Mouse (Mus musculus): Measurements from ENCODE around the gene Rmnd5a. TPM values are rescaled to one million over a fixed set of nuclear protein-coding genes. Genes with fewer than 3 reads are reported as not detected.
"Not testable (repeated sequence)": the region's sequence is repeated elsewhere in the genome, so short reads cannot be mapped to it uniquely, and the experiment has no call there.

Rmnd5a gene
- 17.0 and 26.4 TPM in 2 replicates for polyA plus RNA-seq (2012; rRNA removed)

DNA sequence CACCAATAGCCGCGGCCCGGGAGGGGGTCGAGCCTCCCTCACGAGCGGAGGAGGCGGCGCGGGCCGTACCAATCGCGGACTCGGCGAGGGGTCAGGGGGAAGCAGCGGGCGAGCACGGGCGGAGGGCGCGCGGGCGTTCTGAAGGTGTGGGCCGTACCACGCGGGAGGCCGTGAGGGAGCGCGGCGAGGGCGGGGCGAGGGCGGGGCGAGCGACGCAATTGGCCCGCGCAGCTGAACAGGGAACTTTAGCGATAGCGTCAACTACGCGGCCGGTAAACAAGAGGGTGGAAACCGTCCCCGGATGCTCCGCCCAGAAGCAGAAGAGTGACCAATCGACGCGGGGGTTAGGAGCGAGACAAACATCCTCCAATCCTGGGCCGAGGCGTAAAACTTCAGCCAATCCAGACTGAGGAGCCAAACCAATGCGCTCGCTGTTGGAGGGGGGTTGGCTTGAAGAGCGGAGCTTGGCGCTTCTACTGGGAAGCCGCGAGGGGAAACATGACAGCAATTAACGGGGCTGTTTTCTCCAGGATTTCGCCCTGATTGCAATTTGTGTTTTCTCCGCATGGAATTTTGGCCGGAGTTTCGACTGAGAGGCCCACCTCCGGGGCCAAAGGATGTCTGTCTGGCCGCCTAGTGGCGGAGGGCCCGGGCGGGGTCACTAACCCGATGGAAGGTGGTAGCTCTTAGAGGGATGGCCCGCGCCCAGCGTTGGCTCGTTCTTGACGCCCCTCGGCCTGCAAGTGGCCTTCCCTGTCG lies at the start of gene Rmnd5a:
Gene Rmnd5a (minus strand): TSS at position 146 of the 759 bp plus-strand sequence.
- TF ChIP-seq CTCF (IDR thresholded peaks at IDR 0.05; ENCODE audit: insufficient read depth, low read length), result 0 out of 2 replicates have a peak, but pooled peaks have one; percentile 13
- peak; percentile 74; the same call in 1 of the 2 replicates for TF ChIP-seq POLR2A (IDR thresholded peaks at IDR 0.05; ENCODE audit: borderline replicate concordance, extremely low read depth, low read depth, low read length)
- WGBS, result under 1% methylated on average over 75 of the region's 75 CpGs
- DNase-seq, result peak; percentile 94
- peaks cover 6% of the 10 kb centered on the region; the same call in 1 of the 2 replicates for H3K4me1 ChIP-seq (ENCODE audit: control insufficient read depth, insufficient read depth, low read length)
- peak within 1 kb of the TSS; percentile 96 for H3K4me3 ChIP-seq (replicated peaks; ENCODE audit: extremely low read depth, low read depth, low read length)

DNA sequence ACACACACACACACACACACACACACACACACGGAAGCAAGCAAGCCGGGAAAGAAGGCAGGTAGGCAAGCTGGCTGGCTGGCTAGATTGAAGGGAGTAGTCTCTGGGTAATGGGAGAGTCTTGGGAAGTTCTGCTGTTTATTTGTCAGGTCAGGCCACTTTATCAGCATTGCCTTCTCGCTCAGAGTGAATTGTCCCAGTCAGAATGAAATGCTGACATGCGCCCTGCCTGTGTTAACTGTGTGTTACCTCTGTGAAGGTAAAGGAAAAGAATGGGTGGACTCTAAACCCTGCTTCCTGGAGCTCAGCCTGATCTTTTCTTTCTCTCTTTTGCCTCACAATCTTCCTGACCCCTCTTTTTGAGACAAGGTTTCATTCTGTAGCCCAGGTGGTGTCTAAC lies 47.5 kb upstream of the Rmnd5a start:
- no peak overlapping the region for H3K4me3 ChIP-seq (replicated peaks; ENCODE audit: extremely low read depth, low read depth, low read length)
- WGBS, result 33% methylated on average over 4 of the region's 4 CpGs
- TF ChIP-seq CTCF (IDR thresholded peaks at IDR 0.05; ENCODE audit: insufficient read depth, low read length) (no peak), POLR2A (IDR thresholded peaks at IDR 0.05; ENCODE audit: borderline replicate concordance, extremely low read depth, low read depth, low read length) (no peak)
- DNase-seq, result no peak
- no peaks in the 10 kb centered on the region for H3K4me1 ChIP-seq (ENCODE audit: control insufficient read depth, insufficient read depth, low read length)

DNA sequence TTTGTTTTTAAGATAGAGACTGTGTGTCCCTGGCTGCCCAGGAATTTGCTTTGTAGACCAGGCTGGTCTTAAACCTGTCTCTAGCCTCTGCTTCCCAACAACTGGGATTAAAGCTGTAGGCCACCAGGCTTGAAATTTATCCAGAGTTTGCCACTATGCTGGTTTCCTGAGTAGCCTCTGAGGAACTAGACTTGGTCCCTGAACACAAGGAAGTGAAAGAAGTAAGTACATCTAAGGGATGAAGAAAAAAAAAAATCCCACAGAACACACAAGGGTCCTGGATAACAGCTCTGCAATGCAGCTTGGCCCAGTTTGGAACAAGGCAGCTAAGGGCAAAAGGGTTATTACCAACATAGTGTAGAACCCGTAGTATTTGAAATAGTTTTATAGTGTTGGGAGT lies 46.4 kb upstream of the Rmnd5a start:
- TF ChIP-seq CTCF (IDR thresholded peaks at IDR 0.05; ENCODE audit: insufficient read depth, low read length) (no peak), POLR2A (IDR thresholded peaks at IDR 0.05; ENCODE audit: borderline replicate concordance, extremely low read depth, low read depth, low read length) (no peak)
- no peak for DNase-seq
- 85% methylated on average over 1 of the region's 1 CpGs for WGBS
- Histone ChIP-seq H3K4me3 (replicated peaks; ENCODE audit: extremely low read depth, low read depth, low read length) (no peak overlapping the region), H3K4me1 (ENCODE audit: control insufficient read depth, insufficient read depth, low read length) (no peaks in the 10 kb centered on the region)

DNA sequence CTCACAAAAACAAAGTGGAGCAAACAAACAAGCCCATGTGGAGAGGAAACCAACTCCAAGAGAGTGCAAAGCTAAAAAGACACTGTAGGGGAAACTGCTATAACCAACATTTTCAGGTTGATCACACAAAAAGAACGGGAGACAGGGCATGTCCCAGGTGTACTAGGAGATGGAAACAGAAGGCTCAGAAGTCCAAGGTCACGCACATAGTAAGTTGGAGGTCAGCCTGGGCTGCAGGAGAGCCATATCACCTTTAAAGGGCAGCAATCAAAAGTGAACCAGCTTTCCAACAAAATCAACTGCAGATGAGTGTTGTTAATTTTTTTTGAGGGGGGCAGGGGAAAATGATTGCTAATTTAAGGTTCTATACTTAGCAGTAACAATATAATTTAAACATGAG lies 45.8 kb upstream of the Rmnd5a start:
- Histone ChIP-seq H3K4me3 (replicated peaks; ENCODE audit: extremely low read depth, low read depth, low read length) (no peak overlapping the region), H3K4me1 (ENCODE audit: control insufficient read depth, insufficient read depth, low read length) (no peaks in the 10 kb centered on the region)
- TF ChIP-seq POLR2A (IDR thresholded peaks at IDR 0.05; ENCODE audit: borderline replicate concordance, extremely low read depth, low read depth, low read length) (no peak), CTCF (IDR thresholded peaks at IDR 0.05; ENCODE audit: insufficient read depth, low read length) (no peak)
- no peak for DNase-seq
- 63% methylated on average over 2 of the region's 2 CpGs for WGBS

DNA sequence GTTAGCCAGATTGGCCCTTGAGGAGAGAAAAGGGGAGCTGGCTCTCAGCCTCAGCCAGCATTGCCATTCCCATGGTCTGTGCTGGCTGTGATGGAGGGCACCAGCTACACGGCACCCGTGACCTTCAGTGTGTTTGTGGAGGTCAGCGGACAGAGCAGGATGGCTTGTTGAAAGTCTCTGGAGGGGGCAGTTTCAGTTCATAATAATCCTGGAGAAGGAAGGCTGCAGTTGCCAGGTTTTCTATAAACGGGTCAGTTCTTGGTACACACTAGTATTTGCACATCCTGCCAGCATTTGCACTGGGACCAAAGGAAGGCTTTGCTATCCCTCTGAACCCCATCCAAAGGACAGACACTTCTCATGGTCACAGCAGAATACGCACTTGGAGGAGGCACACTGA lies 44.8 kb upstream of the Rmnd5a start:
- no peak for TF ChIP-seq CTCF (IDR thresholded peaks at IDR 0.05; ENCODE audit: insufficient read depth, low read length)
- no peak for TF ChIP-seq POLR2A (IDR thresholded peaks at IDR 0.05; ENCODE audit: borderline replicate concordance, extremely low read depth, low read depth, low read length)
- DNase-seq, result no peak
- WGBS, result 71% methylated on average over 5 of the region's 5 CpGs
- no peaks in the 10 kb centered on the region for H3K4me1 ChIP-seq (ENCODE audit: control insufficient read depth, insufficient read depth, low read length)
- H3K4me3 ChIP-seq (replicated peaks; ENCODE audit: extremely low read depth, low read depth, low read length), result no peak overlapping the region

DNA sequence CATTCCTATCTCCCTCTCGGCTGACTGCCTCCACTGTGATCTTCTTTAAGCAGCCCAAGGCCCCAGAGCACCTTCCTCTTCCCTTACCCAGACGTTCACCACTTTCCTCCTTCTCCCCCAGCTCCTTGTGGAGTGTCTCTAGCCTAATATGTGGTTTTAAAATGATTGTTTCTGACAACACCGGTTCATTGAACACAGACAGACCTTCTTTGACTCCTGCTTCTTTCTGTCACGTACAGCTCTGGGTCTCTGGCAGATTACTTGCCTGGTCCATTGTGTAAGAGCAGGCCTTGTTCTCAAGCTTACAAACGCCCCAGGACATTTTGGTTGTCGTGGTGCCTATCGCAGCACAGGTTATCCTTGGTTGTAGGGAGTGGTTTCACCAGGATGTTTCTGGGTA lies 40.7 kb upstream of the Rmnd5a start:
- TF ChIP-seq CTCF (IDR thresholded peaks at IDR 0.05; ENCODE audit: insufficient read depth, low read length), result no peak
- TF ChIP-seq POLR2A (IDR thresholded peaks at IDR 0.05; ENCODE audit: borderline replicate concordance, extremely low read depth, low read depth, low read length), result no peak
- H3K4me1 ChIP-seq (ENCODE audit: control insufficient read depth, insufficient read depth, low read length), result no peaks in the 10 kb centered on the region
- no peak for DNase-seq
- WGBS, result 75% methylated on average over 7 of the region's 7 CpGs
- no peak overlapping the region for H3K4me3 ChIP-seq (replicated peaks; ENCODE audit: extremely low read depth, low read depth, low read length)

DNA sequence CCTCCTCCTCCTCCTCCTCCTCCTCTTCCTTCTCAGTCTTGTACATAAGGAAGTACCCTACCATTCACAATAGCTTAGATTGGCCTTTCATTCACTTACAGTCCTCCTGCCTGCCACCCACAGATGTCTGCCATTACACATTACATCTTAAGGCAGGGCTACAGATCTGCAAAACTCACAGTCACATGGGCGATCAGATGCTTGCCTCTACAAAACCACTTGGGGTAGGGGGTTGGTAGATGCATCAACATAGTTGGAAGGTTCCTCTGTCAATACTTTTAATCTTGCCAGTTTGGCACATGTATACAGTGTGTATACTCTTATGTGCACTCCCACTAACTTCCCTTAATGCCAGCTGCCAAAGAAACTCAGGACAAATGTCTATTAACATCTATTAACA lies 39.7 kb upstream of the Rmnd5a start:
- 89% methylated on average over 1 of the region's 1 CpGs for WGBS
- Histone ChIP-seq H3K4me1 (ENCODE audit: control insufficient read depth, insufficient read depth, low read length) (no peaks in the 10 kb centered on the region), H3K4me3 (replicated peaks; ENCODE audit: extremely low read depth, low read depth, low read length) (no peak overlapping the region)

DNA sequence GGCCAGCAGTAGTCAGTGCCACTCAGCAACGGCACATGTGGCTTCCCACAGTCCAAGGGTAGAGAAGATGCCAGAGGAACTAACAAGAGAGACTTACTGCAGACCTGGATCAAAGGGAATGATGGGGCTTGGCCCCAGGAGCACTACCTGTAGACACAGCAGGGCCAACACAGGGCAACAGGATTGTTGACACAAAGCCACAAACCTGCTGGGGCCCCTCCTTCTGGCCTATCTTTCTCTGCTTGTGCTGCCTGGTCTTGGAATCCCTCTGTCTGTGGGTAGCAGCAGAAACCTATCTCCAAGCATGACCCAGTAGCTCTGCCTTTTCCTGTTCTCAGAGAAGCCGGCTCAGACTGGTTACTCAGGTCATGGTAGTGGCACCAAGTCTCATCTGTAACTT lies 39.2 kb upstream of the Rmnd5a start:
- 79% methylated on average over 2 of the region's 2 CpGs for WGBS

More for the DNA sequence above, 39.7 kb upstream of the Rmnd5a start:
- no peak for DNase-seq
- TF ChIP-seq CTCF (IDR thresholded peaks at IDR 0.05; ENCODE audit: insufficient read depth, low read length) (no peak), POLR2A (IDR thresholded peaks at IDR 0.05; ENCODE audit: borderline replicate concordance, extremely low read depth, low read depth, low read length) (no peak)

DNA sequence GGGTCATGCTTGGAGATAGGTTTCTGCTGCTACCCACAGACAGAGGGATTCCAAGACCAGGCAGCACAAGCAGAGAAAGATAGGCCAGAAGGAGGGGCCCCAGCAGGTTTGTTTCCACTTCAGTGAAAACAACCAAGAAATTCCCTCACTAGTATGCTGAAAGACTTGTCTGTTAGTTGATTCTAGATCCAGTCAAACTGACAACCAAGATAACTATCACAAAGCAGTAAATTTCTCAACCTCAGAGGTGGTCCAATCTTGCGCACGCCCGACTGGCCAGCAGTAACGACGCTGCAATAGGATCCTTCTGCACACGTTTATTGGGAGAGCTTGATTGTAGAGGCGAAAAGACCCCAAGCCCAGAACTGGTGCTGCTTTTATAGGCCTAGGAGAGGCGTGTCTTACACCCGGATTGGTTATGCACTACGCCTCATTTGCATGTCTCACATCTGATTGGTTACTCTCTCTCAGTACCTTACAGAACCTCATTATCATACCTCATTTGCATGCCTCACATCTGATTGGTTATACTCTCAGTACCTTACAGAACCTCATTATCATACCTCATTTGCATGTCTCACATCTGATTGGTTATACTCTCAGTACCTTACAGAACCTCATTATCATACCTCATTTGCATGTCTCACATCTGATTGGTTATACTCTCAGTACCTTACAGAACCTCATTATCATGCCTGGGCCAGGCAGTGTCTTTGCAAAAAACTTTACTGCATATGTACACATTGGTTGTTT lies 38.6 kb upstream of the Rmnd5a start:
- H3K4me1 ChIP-seq (ENCODE audit: control insufficient read depth, insufficient read depth, low read length); H3K4me3 ChIP-seq (replicated peaks; ENCODE audit: extremely low read depth, low read depth, low read length); DNase-seq: not testable (repeated sequence)
- 91% methylated on average over 10 of the region's 10 CpGs for WGBS

More for the DNA sequence above, 39.2 kb upstream of the Rmnd5a start:
- not testable (repeated sequence) for H3K4me3 ChIP-seq (replicated peaks; ENCODE audit: extremely low read depth, low read depth, low read length); DNase-seq; H3K4me1 ChIP-seq (ENCODE audit: control insufficient read depth, insufficient read depth, low read length)

DNA sequence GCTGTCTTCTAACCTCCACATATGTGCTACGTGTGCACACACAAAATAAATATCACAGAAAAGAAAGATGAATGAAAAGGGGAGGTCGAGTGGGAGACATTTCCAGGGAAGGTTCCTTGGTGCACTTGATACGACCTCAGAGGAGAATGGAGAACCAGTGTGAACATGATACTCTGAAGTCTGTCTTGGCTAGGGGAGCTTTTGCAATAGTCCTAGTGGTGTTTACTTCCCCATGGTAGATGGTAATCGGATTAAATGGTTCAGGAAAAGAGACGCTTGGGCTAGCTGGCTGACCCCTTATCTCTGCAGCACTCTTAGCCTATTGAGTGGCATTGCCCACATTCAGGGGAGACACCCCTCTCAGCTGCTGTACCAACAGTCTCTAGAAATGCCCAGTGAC lies 36.3 kb upstream of the Rmnd5a start:
- TF ChIP-seq POLR2A (IDR thresholded peaks at IDR 0.05; ENCODE audit: borderline replicate concordance, extremely low read depth, low read depth, low read length) (no peak), CTCF (IDR thresholded peaks at IDR 0.05; ENCODE audit: insufficient read depth, low read length) (no peak)
- whole genome bisulfite sequencing, result 49% methylated on average over 5 of the region's 5 CpGs

More for the DNA sequence above, 36.3 kb upstream of the Rmnd5a start:
- H3K4me1 ChIP-seq (ENCODE audit: control insufficient read depth, insufficient read depth, low read length), result no peaks in the 10 kb centered on the region
- no peak overlapping the region for H3K4me3 ChIP-seq (replicated peaks; ENCODE audit: extremely low read depth, low read depth, low read length)
- no peak for DNase-seq

Measured in lung, adult 2 months (tissue).